Mouse (Mus musculus): ENCODE data around the gene BC005537.

BC005537 gene

DNA sequence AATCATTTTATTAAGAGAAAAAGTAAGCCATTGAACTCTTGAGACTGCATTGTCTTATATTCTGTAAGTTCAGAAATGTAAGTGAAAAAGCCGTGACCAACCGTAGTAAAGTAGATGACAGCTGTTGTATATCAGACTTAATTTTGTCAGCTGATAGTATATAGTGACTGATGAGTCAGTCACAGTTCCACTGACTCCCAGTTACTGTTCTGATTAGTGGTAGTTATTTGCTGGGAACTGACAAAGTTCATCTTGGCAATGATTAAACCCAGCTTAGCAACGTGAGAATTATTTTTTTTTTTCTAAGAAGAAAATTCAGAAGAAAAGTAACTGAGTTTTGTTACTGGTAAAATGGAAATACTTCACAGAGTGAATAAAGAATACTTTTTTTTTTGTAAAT is 40.2 kb downstream of the BC005537 start:
- DNase-seq (ENCODE audit: low read depth, low spot score): no peak

- DNase-seq (ENCODE audit: low read depth, low spot score): no peak
These were observed 43.8 kb downstream of the BC005537 start, which contains the start of gene D130043K22Rik for GRCm38 (mm10) chr13:24844983-24845955. Gene D130043K22Rik, plus strand, starts transcription at chr13:24845135.

DNA sequence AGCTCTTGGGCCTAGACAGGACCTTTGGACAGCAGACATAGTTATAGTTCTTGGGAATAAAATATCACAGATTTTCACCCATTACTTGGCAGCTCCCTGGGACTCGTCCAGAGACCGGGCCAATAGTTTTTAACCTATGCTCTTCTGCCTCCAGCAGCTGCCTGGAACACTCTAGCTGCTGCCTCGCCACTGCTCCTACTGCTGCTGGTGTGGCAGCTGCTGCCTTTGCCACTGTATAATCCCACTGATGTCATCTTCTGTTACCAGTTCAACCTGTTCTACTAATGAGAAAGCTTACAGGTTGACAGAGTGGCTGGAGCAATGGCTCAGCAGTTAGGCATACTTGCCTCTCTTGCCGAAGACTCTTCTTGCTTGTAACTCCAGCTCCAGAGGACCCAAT is 47.9 kb downstream of the BC005537 start:
- DNase-seq (ENCODE audit: low read depth, low spot score): no peak

- no peak for DNase-seq (ENCODE audit: low read depth, low spot score)
These were observed 50.5 kb downstream of the BC005537 start for GRCm38 (mm10) chr13:24851989-24852388.

- DNase-seq (ENCODE audit: low read depth, low spot score): no peak
These were observed 51.1 kb downstream of the BC005537 start for GRCm38 (mm10) chr13:24852570-24852969.

GRCm38 (mm10) chr13:24859115-24859514 is 57.7 kb downstream of the BC005537 start:
- no peak for DNase-seq (ENCODE audit: low read depth, low spot score)

DNA sequence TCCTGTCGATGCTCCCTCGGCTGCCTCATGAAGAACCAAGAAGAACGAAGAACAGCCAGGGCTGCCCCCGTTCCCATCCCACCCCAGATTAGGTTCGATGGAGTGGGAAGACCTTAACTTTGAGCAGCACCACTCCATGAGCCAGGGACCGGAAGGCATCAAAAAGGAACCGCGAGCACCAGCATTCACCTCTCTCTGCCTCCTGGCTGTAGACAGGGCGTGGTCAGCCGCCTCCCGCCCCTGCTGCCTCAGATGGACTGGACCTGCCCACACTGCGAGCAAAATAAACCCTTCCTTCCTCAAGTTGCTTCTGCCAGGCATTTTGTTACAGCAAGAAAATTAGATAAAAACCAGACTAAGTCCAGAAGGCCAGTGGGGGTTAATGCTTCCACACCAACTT is 59.6 kb downstream of the BC005537 start:
- DNase-seq (ENCODE audit: low read depth, low spot score): no peak

GRCm38 (mm10) chr13:24862021-24862420 is 60.6 kb downstream of the BC005537 start:
- DNase-seq (ENCODE audit: low read depth, low spot score): no peak

DNA sequence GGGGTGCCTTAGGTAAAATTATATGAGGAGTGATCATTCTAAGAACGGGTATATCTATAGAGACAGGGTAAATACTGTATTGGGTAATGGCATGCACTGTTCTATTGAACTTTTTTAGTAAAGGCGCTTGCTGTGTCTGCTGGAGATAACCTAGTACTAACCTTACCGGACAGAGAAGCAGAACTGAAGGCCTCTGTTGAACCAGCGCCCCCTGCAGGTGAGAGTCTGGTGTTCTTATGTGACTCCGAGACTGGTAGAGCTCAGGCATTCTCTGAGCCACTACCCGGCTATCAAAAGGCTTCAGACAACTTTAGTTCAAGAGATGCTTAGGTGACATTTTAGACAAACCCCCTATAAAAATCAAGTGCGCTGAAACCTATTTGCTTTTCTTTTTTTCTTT is 61.1 kb downstream of the BC005537 start:
- DNase-seq (ENCODE audit: low read depth, low spot score): peak; percentile 61

Data from CD4-positive helper T cell, adult 2 months (primary cell).